Mouse (Mus musculus): ENCODE results near the gene Zfp831.

The Zfp831 gene

DNA sequence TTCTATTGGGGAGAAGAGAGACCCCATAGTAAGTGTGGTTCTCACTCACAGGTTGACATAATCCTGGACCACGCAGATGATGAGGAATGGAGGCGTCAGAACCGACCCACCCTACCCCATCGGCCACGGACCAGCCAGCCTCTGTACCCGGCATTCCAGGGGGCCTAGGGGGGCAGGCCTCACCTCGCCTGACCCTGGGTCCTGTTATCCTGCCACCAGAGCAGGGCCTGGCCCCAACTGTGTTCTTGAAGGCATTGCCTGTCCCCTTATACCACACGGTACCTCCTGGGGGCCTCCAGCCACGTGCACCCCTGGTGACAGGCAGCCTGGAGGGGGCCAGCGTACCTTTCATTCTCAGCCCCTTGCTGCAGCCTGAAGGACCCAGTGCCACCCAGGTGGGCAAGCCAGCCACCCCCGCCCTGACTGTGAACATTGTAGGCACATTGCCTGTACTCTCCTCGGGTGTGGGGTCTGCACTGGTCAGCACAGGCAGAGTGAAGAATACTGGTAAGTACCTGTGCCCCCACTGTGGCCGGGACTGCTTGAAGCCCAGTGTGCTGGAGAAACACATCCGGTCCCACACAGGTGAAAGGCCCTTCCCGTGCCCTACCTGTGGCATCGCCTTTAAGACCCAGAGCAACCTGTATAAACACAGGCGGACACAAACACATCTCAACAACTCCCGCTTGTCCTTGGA lies at the start of gene Zfp831:
Zfp831 (plus strand) TSS at position 87 of the 697 bp plus-strand sequence.
- no peak for DNase-seq

DNA sequence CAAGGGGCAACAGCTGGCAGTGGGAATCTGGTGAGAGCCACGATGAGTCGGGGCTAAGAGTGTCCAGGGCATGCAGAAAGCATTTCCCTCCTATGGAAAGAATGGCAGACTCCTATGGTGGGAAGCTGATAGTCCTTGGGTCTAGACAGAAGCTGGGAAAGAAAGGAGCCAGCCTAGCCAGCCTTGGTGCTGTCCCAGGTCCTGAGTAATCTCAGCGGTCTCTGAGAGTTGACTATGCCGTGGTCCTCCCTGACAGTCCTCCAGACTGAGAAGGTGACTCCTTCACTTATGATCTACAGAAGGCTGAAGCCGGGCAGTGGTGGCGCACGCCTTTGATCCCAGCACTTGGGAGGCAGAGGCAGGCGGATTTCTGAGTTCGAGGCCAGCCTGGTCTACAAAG lies 48.4 kb upstream of the Zfp831 start:
- DNase-seq: no peak

DNA sequence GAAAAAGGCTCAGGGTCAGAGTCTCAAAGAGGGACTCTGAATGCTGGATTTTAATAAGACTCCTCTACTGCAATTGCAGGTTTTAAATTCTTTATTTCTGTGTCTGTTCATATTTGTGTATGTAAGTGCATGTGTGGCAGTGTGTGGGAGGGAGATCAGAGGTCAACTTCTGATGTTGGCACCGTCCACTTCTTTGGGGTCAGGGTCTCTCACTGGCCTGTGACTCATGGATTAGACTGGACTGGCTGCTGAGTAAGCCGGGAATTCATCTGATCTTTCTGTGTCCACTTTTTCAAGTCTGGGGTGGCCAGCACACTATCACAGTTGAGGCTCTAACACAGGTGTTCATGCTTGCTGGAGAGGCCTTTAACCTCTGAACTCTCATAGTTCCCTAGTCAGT lies 47.7 kb upstream of the Zfp831 start:
- no peak for DNase-seq

DNA sequence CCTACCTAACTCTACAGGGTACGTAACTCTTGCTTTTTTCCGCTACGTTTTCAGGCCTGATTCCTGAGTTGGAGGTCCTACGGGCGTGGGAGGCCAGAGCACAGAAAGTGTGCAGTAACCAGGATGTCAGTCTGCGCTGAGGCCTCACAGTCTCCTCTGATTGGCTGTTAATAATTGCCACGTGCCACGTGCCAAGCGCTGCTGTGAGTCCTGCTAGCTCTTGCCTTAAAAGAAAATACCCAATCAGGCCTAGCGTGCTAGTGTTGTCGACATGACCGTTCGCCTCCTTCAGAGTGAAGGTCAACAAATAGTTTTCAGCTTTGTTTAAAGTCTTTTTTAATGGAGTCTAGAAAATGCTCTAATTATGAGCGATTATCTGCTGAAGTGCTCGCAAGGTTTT lies 46.9 kb upstream of the Zfp831 start:
- DNase-seq: no peak

DNA sequence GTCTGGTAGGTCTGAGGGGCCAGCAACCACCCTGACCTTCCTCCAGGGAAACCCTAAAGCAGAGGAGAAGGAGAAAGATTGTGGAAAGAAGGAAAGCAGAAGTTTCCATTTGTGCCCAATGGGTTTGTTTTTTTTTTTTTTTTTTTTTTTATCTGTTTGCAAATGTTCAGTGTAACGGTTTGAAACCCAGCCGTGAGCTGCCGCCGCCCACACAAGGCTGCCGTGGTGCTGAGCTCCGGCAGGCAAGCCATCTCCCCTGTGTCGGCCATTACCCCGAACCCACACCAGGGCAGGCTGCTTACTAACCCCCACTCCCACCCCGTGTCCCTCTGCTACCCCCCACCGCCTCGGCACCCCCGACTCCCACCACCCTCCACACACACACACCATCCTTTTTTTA lies 44.9 kb upstream of the Zfp831 start:
- no peak for DNase-seq

DNA sequence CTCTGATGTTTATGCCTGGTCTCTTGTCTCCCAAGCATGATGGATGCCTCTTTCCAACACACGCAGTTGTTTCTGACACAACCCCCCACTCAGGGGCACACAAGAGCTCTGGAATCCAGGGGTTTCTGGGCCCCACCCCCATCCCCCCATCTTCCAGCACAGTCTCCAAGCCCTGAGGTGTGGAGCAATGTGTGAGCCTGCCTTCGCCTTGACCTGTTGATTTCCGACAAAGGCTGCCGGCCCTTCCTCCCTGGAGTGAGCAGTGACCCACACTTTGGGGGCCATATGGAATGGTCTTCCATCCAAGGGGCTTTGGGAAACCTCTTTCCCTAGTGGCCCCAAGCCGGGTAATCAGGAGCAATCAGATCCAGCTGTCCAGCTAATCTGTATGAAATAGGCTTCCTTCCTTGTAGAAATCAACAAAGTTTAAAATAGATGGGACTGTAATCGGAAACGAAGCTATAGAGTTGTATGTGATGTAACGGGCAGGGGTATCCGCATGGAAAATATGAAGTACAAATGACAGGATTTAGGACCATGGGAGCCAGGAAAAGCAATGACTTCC lies 44.2 kb upstream of the Zfp831 start:
- no peak for DNase-seq

DNA sequence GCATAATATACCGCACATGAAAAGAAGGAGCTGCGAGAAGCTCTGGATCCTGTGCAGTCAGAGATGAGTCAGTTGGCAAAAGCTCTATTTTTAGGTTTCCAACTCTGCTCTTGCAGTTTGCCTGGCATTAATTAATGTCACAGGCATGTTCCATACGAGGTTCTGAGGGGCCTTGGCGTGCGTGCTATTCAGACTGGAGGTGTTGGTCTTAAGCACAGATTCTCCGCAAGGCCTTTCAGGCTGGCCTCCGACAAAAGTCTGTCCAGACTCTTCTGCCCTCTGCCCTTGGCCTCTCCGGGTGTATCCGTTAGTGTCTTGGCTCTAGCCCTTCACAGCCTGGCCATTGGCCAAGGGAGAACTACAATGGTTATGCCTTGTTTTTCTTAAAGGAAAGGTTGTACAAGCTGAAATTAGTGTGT lies 43.5 kb upstream of the Zfp831 start:
- peak; percentile 4 for DNase-seq

DNA sequence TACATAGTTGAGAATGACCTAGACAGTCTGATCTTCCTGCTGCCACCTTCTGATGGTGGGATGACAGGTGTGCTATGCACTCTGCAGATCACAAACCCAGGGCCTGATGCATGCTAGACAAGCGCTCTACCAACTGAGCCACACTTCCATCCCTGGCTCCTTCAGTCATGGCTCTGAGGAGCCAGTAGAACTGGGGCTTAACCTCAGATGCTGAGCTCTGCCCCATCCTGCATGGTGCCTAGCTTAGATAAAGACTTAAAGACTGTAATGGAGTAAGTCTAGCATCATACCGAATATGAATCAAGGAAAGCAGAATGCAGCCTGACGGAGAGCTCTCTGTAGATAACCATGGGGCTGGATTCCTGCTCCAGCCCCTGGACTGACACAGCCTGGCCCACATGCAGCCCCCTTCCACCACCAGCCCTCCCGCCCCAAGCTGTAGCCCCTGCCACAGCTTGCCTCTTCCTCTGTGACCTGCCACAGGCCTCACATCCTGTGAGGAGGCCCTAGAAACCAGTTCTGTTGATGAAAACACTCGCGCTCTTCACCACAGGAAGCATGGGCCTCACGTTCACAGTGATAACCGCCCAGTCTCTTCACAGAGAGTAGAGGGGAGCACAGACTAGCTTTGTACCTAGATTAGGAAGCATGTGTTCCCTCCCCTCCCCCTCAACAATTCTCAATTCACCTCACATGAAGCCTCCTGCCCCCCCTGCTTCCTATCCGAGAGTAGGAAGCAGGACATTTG lies 41.2 kb upstream of the Zfp831 start:
- no peak for DNase-seq

DNA sequence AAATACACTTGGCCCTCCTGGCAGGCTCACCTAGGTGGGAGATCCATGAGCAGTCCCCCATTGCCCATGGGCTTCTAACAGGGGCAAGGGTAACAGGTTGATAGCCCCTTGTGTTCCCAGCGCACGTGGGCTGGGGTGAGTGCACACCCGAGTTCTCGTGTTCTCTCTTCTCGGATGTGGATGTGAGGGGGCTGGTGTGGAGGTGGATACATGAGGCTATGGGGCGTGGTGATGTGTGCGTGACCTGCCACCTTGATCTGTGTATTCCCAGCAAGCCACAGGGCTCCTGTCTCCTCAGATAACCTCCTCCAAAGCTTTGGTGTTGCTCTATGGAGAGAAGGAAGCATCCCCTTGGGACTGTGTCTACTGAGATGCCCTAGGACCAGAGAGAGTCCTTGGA lies 40.0 kb upstream of the Zfp831 start:
- no peak for DNase-seq

DNA sequence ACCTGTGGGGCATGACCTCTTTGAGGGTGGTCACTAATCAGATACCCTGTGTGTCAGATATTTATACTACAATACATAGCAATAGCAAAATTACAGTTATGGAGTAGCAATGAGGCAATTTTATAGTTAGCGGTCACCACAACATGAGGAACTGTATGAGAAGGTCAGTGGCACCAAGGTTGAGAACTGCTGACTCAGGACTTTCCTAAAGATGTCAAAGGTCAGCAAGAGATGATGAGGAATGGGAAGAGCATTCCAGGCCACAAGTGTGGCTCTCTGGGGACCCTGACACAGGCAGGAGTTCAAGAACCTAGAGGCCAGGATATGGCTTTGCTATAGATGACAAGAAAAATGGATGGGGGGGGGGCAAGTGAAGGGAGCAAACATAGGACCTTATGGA lies 38.3 kb upstream of the Zfp831 start:
- DNase-seq: no peak

DNA sequence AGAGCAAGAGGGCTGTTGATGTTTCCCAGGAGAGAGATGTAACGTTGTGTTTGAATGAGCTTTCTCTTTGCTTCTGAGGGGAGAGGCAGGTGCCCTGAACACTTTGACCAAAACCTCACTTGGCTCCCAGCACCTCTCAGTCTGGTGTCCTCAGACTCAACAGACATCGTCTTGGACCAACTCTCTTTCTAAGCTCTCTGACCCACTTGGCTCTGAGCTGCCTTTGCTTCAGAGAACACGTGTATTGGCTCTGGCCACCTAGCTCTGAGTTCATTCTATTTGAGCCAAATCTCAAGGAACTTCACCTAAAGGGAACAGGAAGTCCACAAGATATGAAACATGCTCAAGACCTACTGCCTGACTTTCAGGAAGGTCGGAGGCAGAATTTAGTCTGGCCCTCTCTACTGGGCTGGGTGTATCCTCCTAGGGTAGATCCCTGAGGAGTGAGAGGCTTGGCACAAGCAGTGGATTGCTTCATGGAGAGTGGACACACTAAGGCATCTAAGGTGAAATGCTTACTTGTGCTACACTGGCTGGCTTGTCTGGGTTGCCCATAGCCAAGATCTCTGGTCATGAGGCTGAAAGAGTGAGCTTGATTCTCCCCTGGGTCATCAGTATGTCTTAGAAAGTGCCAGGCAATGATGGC lies 37.8 kb upstream of the Zfp831 start:
- DNase-seq: no peak

DNA sequence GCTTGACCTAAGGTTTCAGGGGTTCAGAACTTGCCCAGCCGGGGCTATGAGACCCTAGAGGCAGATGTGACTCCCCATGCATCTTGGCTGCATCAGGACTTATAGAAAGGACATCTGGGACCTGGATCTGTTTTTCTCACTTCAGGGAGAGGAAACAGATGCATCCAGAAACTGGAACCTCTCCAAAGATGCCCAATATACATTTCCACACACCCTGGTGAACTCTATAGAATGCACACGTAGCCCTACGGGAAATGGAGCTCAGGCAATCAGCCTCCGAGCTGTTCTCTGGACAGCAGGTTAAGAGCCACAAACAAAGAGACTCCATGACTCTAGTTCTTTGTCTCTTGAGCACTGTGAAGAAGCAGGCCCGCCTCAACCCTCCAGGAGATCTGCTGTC lies 37.0 kb upstream of the Zfp831 start:
- DNase-seq: no peak

DNA sequence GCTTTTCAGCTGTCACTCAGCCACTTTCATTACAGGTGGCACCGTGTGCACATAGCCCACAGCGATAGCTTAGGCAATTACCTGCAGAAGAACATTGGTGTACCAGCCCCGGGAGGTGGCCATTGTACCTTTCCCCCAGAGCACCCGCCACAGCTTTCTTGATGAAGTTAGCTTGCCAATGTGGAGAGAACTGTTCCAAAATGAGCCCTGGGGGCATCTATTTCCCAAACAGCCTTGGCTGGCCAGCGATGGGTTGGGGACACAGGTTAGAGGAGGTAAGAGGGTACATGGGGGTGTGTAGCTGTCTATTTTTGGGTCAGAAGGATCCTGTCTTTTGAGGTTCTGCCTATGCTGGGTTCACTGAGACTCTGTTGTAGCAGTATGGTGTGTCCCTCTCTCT lies 33.4 kb upstream of the Zfp831 start:
- no peak for DNase-seq

DNA sequence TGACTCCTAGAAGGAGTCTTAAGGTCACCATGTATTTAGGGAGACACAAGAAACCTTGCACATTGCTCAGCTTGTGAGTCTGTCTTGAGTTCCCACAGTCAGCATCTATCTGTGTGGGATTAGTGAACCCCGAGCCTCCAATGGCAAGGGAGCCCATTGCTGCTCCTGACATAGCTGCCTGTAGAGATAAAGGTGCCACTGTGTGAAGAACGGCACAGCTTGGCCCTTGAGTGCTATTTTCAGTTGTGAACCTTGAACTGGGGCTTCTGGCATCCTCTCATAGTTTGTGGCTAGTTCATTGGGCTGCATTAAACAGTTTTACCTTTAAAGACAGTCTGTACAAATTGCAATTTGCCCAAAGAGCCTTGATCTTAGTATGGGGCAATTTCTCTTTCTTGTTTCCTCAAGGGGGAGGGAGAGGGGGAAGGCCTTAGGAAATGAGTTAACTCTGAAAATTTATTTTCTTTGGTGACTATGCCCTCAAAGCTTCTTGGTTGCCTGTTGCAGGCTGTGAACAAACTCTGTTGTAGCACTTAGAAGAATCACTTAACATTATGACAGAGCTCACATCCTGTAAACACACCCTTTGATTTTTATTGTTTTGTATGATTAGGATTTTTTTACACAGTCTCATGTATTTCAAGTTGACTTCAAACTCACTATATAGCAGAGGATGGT lies 30.8 kb upstream of the Zfp831 start:
- DNase-seq: no peak

DNA sequence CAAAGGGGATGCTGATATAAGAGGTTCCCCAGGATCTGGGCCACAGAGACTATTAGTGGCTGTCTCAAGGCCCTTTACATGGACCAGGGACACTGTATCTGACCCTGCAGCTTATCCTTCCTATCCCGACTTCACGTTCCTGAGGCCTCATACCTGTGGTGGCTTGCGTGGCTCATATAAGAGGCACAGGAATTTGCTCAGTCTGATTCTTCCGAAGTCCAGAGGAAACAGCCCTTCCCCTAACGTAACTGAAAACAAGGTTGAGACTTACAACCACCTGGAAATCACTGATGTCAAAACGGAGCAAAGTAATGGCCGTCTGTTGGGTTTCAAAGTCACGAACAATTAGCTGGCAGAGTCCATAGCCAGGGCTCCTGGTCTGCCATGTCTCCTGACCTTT lies 30.1 kb upstream of the Zfp831 start:
- DNase-seq: no peak

DNA sequence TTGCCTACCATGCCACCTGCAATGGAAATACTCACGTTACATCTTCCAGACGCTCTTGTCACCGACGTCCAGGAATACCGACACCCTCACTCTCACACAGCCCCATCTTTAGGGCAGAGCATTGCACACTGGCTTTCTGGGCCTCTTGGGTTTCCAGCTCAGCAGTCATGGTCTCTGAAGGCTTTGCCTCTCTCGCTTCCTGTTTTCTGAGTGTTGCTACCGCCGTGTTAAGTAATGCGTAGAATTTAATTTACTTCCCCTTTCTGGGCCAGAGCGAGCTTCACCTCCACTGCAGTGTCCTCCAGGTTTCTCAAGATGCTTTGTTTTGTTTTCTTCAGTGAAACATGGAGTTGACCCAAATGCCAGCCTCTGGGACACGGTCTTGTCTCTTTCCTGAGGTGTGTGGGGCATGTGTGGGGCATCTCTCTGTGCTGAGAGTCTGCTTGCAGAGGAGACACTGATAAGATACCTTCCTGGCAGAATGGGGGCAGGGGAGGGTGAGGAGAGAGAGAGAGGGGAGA lies 29.4 kb upstream of the Zfp831 start:
- DNase-seq: no peak

DNA sequence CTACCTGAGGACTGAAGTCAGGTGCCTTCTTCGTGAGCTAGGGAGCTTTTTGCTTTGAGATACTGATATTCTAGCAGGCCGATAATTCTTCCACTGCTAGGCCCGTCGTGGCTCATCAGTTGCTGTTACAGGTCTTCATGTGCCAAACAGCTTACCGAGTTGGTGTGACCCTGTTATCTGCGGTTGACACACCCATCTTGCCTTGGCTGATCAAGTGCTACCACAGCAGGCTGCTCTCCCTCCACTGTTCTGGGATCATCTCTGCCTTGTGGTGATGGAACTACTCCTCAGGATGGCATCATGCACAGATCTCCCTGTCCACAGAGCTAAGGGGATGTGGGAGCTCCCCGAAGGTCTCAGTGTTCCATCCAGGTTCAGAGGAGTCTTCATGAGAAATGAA lies 21.5 kb upstream of the Zfp831 start:
- DNase-seq: no peak

DNA sequence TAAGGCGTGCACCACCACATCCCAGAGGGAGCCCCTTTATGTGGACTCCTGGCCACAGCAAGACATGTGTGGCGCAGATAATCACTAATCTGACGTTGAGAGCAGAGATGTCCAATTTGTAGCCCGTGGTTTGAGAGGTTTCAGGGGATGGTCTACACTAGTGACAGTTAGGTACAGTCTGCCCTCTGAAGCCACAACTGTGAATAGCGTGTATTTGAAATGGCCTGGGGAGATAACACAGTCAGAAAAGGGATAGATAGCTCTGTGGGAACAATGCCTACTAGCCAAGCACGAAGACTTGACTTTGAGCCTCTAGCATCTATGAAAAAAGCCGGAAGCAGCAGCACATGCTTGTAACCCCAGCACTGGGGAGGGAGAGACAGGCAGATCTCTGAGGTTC lies 18.9 kb upstream of the Zfp831 start:
- DNase-seq: no peak

DNA sequence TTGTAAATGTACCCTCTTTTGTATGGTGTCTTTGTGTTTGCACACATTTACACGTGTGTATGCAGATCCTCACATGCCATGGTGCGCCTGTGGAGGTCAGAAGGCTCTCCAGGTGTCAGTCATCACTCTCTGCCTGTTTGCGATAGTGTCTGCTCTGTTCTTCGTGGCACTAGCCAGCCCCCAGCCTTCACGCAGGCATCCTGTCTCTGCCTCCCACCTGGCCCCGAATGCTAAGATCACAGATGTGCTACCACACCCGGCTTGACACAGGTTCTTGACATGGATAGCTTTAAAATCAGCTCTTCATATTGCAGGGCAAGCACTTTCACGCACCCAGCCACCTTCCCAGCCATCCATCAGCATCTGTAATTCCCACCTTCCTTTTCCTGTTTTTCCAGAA lies 16.3 kb upstream of the Zfp831 start:
- no peak for DNase-seq

DNA sequence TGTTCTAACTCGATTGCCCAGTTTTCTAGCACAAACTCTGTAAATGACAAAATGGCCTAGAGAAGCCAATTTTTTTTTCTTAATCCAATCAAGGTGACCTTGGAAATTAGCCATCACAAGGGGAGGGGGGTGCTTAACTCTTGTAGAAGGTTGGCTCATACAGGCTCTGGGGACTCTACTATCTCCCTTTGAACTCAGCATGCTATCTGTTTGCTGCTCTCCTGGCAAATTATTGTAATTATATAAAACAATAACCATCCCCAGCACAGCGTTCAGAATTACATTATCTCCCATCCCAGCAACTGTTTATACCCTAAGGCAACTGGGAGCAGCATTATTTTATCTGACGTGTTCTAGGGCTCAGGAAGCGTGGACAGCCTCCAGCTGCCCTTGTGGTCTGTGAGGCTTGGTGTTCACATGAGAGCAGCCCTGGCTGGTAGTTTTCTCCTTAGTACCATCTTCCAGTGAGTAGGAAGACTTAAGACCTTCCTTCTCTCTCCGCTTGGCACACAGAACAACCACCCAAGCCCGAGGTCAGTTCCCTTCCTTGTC lies 14.0 kb upstream of the Zfp831 start:
- no peak for DNase-seq

DNA sequence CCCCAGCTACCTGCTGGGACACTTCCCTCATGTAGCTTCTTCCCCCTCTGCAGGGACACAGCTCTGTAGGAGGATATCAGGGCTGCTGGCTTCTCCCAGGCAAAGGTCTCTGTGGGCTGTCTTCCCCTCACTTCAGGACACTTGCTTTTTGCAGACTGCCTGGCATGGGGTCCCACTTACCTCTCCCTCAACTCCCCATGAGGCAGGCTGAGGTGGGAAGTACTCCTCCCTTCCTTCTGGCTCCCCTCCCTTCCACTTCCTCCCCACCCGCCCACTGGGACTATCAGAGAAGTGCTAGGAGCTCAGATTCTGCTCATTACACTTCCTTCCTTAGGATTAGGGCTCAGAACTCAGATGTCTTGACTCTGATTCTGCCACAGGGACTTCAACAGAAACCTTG lies 6.6 kb upstream of the Zfp831 start:
- no peak for DNase-seq

DNA sequence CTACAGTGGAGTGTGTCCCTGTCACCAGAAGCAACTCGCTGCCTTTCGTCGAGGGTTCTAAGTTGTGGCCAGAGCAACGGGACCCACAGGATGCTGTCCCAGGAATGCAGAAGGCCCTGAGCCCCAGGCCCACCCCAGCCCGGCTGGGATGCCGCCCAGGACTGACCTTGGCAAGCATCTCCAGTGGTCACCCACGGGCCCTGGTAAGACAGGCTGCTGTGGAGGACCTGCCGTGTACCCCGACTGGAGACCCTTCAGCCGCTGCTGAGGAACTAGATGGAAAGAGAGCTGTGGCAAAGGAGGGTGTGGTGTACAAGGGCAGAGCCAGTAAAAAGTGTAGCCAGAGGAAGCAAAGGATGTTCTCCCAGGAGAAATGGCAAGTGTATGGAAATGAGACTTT lies 1.6 kb downstream of the Zfp831 start:
- no peak for DNase-seq

DNA sequence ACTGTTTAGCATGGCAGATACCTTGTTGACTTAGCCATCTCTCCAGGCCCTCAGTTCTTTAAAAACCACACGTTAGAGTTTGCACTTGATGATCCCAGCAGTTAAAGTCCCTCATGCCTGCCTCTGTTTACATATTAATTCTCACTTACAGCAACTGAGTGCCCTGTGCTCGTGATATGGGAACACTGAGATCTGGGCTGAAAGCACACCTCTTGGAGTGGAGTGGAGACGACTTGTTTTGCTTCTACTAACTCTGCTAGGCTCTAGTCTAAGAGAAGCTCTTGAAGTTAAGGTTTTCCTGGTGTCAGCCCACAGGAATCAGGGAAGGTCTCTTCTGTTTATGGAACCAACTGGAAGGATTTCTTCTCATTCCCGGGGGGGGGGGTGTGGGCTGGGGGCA lies 9.5 kb downstream of the Zfp831 start:
- DNase-seq: no peak
